ENCODE assay signal across 11 mouse cellular contexts in genomic region chr8:46696256-46697041, GRCm38 (mm10). TPM values are rescaled to one million over a fixed set of nuclear protein-coding genes. Genes with fewer than 3 reads are reported as not detected.
DNase-seq lines count a peak whose midpoint lies in the region; ATAC-seq and TF ChIP-seq lines count a peak whose summit lies in the region.
"Had no signal": no experiment of that assay in that cellular context is flagged by ENCODE, and none has a peak within 500 bp of the region (broad histone marks: within the 10 kb centered on the region; RNA-seq: fewer than 3 reads in every experiment).

No protein-coding gene starts in this region.

- H3K27me3 ChIP-seq in lung, postnatal 0 days (replicated peaks; ENCODE audit: insufficient read depth, low read length): no peaks in the 10 kb centered on the region
- H3K27me3 ChIP-seq: limb, embryonic 15.5 days; stomach, embryonic 15.5 days had no signal

- no peaks in the 10 kb centered on the region for H3K9me3 ChIP-seq in lung, postnatal 0 days (ENCODE audit: low read length)
- H3K9me3 ChIP-seq: limb, embryonic 15.5 days; stomach, embryonic 15.5 days had no signal

- H3K27ac ChIP-seq in lung, postnatal 0 days (ENCODE audit: low read length): no peak overlapping the region
- H3K27ac ChIP-seq: limb, embryonic 15.5 days; stomach, embryonic 15.5 days had no signal

- no peak for TF ChIP-seq POLR2A in brain, embryonic 14.5 days (IDR thresholded peaks at IDR 0.05; ENCODE audit: borderline replicate concordance, extremely low read depth, insufficient read depth, insufficient read length, poor library complexity, severe bottlenecking)

- ATAC-seq in lung, postnatal 0 days: peak; percentile 74

- TF ChIP-seq EP300 in lung, postnatal 0 days (IDR thresholded peaks at IDR 0.05): peak; percentile 54; the same call in 1 of the 2 replicates

- WGBS in lung, postnatal 0 days: 29% methylated on average over 15 of the region's 15 CpGs

- no peak overlapping the region for H3K9ac ChIP-seq in lung, postnatal 0 days (replicated peaks; ENCODE audit: low read depth)
- H3K9ac ChIP-seq: limb, embryonic 15.5 days; stomach, embryonic 15.5 days had no signal

- TF ChIP-seq CTCF in brain, embryonic 14.5 days (IDR thresholded peaks at IDR 0.05; ENCODE audit: borderline replicate concordance, extremely low read depth, insufficient read depth, insufficient read length): no peak
- no peak for TF ChIP-seq CTCF in lung, postnatal 0 days (IDR thresholded peaks at IDR 0.05)

- no peaks in the 10 kb centered on the region for H3K36me3 ChIP-seq in lung, postnatal 0 days (ENCODE audit: insufficient read depth, low read length)
- H3K36me3 ChIP-seq: limb, embryonic 15.5 days; stomach, embryonic 15.5 days had no signal

- peak; percentile 17 for DNase-seq in adrenal gland, adult 2 months
- DNase-seq in adrenal gland, postnatal 14 days: no peak
- peak; percentile 6 for DNase-seq in left cerebral cortex, postnatal 4 days
- DNase-seq in left cerebral cortex, adult 9 months (ENCODE audit: low spot score in 2 of 2): no peak
- peak; percentile 78 for DNase-seq in brain, embryonic 14.5 days (ENCODE audit: low read depth)
- DNase-seq in lung, postnatal 0 days (ENCODE audit: low spot score): peak; percentile 86
- no peak for DNase-seq in cerebellum, adult 11-12 months
- no peak for DNase-seq in left cerebral cortex, adult 11 months (ENCODE audit: low spot score)
- DNase-seq: right cerebral cortex, adult 18-20 months had no signal

- H3K4me3 ChIP-seq in lung, postnatal 0 days (ENCODE audit: low read depth, low read length): no peak overlapping the region
- H3K4me3 ChIP-seq: limb, embryonic 15.5 days; stomach, embryonic 15.5 days had no signal

- H3K4me2 ChIP-seq in lung, postnatal 0 days (replicated peaks; ENCODE audit: low read depth, low read length): no peak overlapping the region
- H3K4me2 ChIP-seq: limb, embryonic 15.5 days; stomach, embryonic 15.5 days had no signal

- no peaks in the 10 kb centered on the region for H3K4me1 ChIP-seq in lung, postnatal 0 days (ENCODE audit: insufficient read depth, low read depth, low read length)
- H3K4me1 ChIP-seq: stomach, embryonic 15.5 days had no signal

- intact Hi-C loops in left cerebral cortex, postnatal 4 days (cut with DNase I): no loop called here

RNA-seq across cellular contexts. Expression of gene Irf2, which starts 43.1 kb away (rescaled TPM):
- 10 to 100 TPM; 51.1 to 56.8 TPM for total RNA-seq in adrenal gland, adult 2 months (2021)
- 8.6 and 14.9 TPM in 2 replicates for polyA plus RNA-seq in adrenal gland, adult 2 months (2012; rRNA removed)
- total RNA-seq in adrenal gland, postnatal 14 days (2021): 66.7 and 70.0 TPM in 2 replicates
- 10 to 100 TPM; 23.1 to 26.0 TPM for total RNA-seq in left cerebral cortex, postnatal 4 days (2021)
- 6.2 and 9.7 TPM in 2 replicates for polyA plus RNA-seq in brain, embryonic 14.5 days (2012; rRNA removed)
- polyA plus RNA-seq in lung, postnatal 0 days (2015; fragmentation: Nextera tagmentation; extraction: Ambion mirVana): 64.9 and 75.4 TPM in 2 replicates

Comparison
In these comparisons a context has a peak if more than half of its experiments do, and no peak if none do; other contexts are left out.
1. DNase-seq: peak in adrenal gland, adult 2 months (single experiment), left cerebral cortex, postnatal 4 days (single experiment), brain, embryonic 14.5 days (single experiment) and lung, postnatal 0 days (single experiment); none in adrenal gland, postnatal 14 days (single experiment), left cerebral cortex, adult 9 months (0 of 2), cerebellum, adult 11-12 months (single experiment) and left cerebral cortex, adult 11 months (single experiment).